ENCODE assay signal across 8 mouse cellular contexts in genomic region chr5:144703464-144704368, GRCm38 (mm10). TPM values are rescaled to one million over a fixed set of nuclear protein-coding genes. Genes with fewer than 3 reads are reported as not detected.
DNase-seq lines count a peak whose midpoint lies in the region; ATAC-seq and TF ChIP-seq lines count a peak whose summit lies in the region.

No protein-coding gene starts in this region.

- no peaks in the 10 kb centered on the region for H3K36me3 ChIP-seq in hindbrain, postnatal 0 days (ENCODE audit: insufficient read depth, low read length)
- H3K36me3 ChIP-seq in neural tube, embryonic 15.5 days = no peaks in the 10 kb centered on the region

- peak; percentile 64 for ATAC-seq in hindbrain, postnatal 0 days
- peak; percentile 75 for ATAC-seq in neural tube, embryonic 15.5 days (ENCODE audit: low FRiP score)

- WGBS in hindbrain, postnatal 0 days = 18% methylated on average over 20 of the region's 20 CpGs
- 31% methylated on average over 20 of the region's 20 CpGs for WGBS in neural tube, embryonic 15.5 days

- no peak overlapping the region for H3K4me2 ChIP-seq in hindbrain, postnatal 0 days (ENCODE audit: low read depth, low read length)
- peak overlapping the region; percentile 11 for H3K4me2 ChIP-seq in neural tube, embryonic 15.5 days

- peak overlapping the region; percentile 41; the same call in 1 of the 2 replicates for H3K27ac ChIP-seq in hindbrain, postnatal 0 days
- peak overlapping the region; percentile 84 for H3K27ac ChIP-seq in neural tube, embryonic 15.5 days (replicated peaks)

- H3K9ac ChIP-seq in hindbrain, postnatal 0 days (replicated peaks; ENCODE audit: low read length) = no peak overlapping the region
- no peak overlapping the region for H3K9ac ChIP-seq in neural tube, embryonic 15.5 days (replicated peaks)

- H3K4me1 ChIP-seq in hindbrain, postnatal 0 days (ENCODE audit: insufficient read depth, low read length) = no peaks in the 10 kb centered on the region
- H3K4me1 ChIP-seq in neural tube, embryonic 15.5 days = peaks cover 24% of the 10 kb centered on the region

- no peaks in the 10 kb centered on the region for H3K9me3 ChIP-seq in hindbrain, postnatal 0 days (ENCODE audit: low read length)
- no peaks in the 10 kb centered on the region for H3K9me3 ChIP-seq in neural tube, embryonic 15.5 days (replicated peaks)

- TF ChIP-seq CTCF in hindbrain, postnatal 0 days (IDR thresholded peaks at IDR 0.05; ENCODE audit: low read depth) = 0 out of 2 replicates have a peak, but pooled peaks have one; percentile 15

- H3K27me3 ChIP-seq in hindbrain, postnatal 0 days (ENCODE audit: insufficient read depth, low read length) = no peaks in the 10 kb centered on the region
- H3K27me3 ChIP-seq in neural tube, embryonic 15.5 days (replicated peaks) = no peaks in the 10 kb centered on the region

- no peak overlapping the region for H3K4me3 ChIP-seq in hindbrain, postnatal 0 days (ENCODE audit: low read length)
- no peak overlapping the region for H3K4me3 ChIP-seq in neural tube, embryonic 15.5 days (replicated peaks)

- DNase-seq in layer of hippocampus, adult 11-12 months (ENCODE audit: low spot score) = peak; percentile 18
- no peak for DNase-seq in layer of hippocampus, adult 9-10 months (ENCODE audit: low spot score)
- peak; percentile 75 to 84 for DNase-seq in cerebellum, postnatal 14 days
- peak; percentile 58 for DNase-seq in hindbrain, postnatal 0 days (ENCODE audit: low spot score)
- no peak for DNase-seq in thymus, postnatal 14 days
- no peak for DNase-seq in urinary bladder, adult 18-20 months (ENCODE audit: low spot score in 2 of 2)
- no peak for DNase-seq in heart, adult 9 months (ENCODE audit: low spot score in 2 of 2)

RNA-seq across cellular contexts. Expression of gene Tmem130, which starts 57.9 kb away (rescaled TPM):
- total RNA-seq in hindbrain, postnatal 0 days (2014; rRNA removed) = 310 and 321 TPM in 2 replicates
- polyA plus RNA-seq in hindbrain, postnatal 0 days (2015; fragmentation: Nextera tagmentation; extraction: Ambion mirVana) = 412 and 459 TPM in 2 replicates
- 359 and 415 TPM in 2 replicates for polyA plus RNA-seq in neural tube, embryonic 15.5 days (2015; fragmentation: Nextera tagmentation; extraction: Ambion mirVana)

Comparison
In these comparisons a context has a peak if more than half of its experiments do, and no peak if none do; other contexts are left out.
1. DNase-seq: peak in layer of hippocampus, adult 11-12 months (single experiment), cerebellum, postnatal 14 days (2 of 2) and hindbrain, postnatal 0 days (single experiment); none in layer of hippocampus, adult 9-10 months (single experiment), thymus, postnatal 14 days (single experiment), urinary bladder, adult 18-20 months (0 of 2) and heart, adult 9 months (0 of 2).